Mouse (Mus musculus): ENCODE measurements around the gene Spata33. TPM values are rescaled to one million over a fixed set of nuclear protein-coding genes. Genes with fewer than 3 reads are reported as not detected.
A peak's percentile ranks its signal among the peaks of the same experiment; 100 is the strongest.
"Not testable (repeated sequence)": the region's sequence is repeated elsewhere in the genome, so short reads cannot be mapped to it uniquely, and the experiment has no call there.

Gene Spata33
- total RNA-seq (2021): 1 to 10 TPM; 7.7 to 9.8 TPM
- long read RNA-seq, full-length matches to known transcripts: 8 of 9 reads
- long read RNA-seq, partial matches to known transcripts: 0 of 9 reads
- long read RNA-seq, other reads (novel, unspliced or antisense): 1 of 9 reads

GRCm38 (mm10) chr8:123212321-123213117 lies at the start of gene Spata33, which contains the start of gene Chmp1a:
Spata33 (plus strand) TSS chr8:123212832.
Chmp1a (minus strand) TSS chr8:123212763.
- DNase-seq (ENCODE audit: low spot score in 2 of 2): peak; percentile 83 to 87

- DNase-seq (ENCODE audit: low spot score in 2 of 2): no peak
Measured at GRCm38 (mm10) chr8:123181391-123181790, 31.2 kb upstream of the Spata33 start.

GRCm38 (mm10) chr8:123185566-123186409 lies 26.8 kb upstream of the Spata33 start, which contains the start of gene Dpep1:
Dpep1 (plus strand) TSS chr8:123186242.
- DNase-seq (ENCODE audit: low spot score in 2 of 2): no peak

- no peak for DNase-seq (ENCODE audit: low spot score in 2 of 2)
Measured at GRCm38 (mm10) chr8:123188006-123188405, 24.6 kb upstream of the Spata33 start.

GRCm38 (mm10) chr8:123188841-123189240 lies 23.8 kb upstream of the Spata33 start:
- no peak for DNase-seq (ENCODE audit: low spot score in 2 of 2)

GRCm38 (mm10) chr8:123190678-123191077 lies 22.0 kb upstream of the Spata33 start:
- DNase-seq (ENCODE audit: low spot score in 2 of 2): peak; percentile 80 to 88

- DNase-seq (ENCODE audit: low spot score in 2 of 2): no peak
Measured at GRCm38 (mm10) chr8:123191908-123192307, 20.7 kb upstream of the Spata33 start.

- no peak for DNase-seq (ENCODE audit: low spot score in 2 of 2)
Measured at GRCm38 (mm10) chr8:123193771-123194170, 18.9 kb upstream of the Spata33 start.

DNA sequence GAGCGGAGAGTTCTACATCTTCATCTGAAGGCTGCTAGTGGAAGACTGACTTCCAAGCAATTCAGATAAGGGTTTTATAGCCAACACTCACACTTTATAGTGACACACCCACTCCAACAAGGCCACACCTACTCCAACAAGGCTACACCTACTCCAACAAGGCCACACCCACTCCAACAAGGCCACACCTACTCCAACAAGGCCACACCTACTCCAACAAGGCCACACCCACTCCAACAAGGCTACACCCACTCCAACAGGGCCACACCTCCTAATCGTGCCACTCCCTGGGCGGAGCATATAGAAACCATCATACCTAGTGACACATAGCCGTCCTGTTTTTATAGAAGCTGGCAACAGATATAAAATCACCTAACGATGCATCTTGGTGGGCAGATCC lies 15.6 kb upstream of the Spata33 start:
- DNase-seq (ENCODE audit: low spot score in 2 of 2): not testable (repeated sequence)

GRCm38 (mm10) chr8:123199864-123200263 lies 12.8 kb upstream of the Spata33 start:
- no peak for DNase-seq (ENCODE audit: low spot score in 2 of 2)

GRCm38 (mm10) chr8:123202288-123202687 lies 10.3 kb upstream of the Spata33 start:
- DNase-seq (ENCODE audit: low spot score in 2 of 2): peak; percentile 88 to 89

GRCm38 (mm10) chr8:123203571-123203970 lies 9.1 kb upstream of the Spata33 start:
- DNase-seq (ENCODE audit: low spot score in 2 of 2): no peak

GRCm38 (mm10) chr8:123211876-123212275 lies 756 bp upstream of the Spata33 start:
- no peak for DNase-seq (ENCODE audit: low spot score in 2 of 2)

- no peak for DNase-seq (ENCODE audit: low spot score in 2 of 2)
Measured at GRCm38 (mm10) chr8:123213118-123213772, 613 bp downstream of the Spata33 start.

- no peak for DNase-seq (ENCODE audit: low spot score in 2 of 2)
Measured at GRCm38 (mm10) chr8:123215430-123215829, 2.8 kb downstream of the Spata33 start.

GRCm38 (mm10) chr8:123220917-123221316 lies 8.3 kb downstream of the Spata33 start:
- DNase-seq (ENCODE audit: low spot score in 2 of 2): no peak

DNA sequence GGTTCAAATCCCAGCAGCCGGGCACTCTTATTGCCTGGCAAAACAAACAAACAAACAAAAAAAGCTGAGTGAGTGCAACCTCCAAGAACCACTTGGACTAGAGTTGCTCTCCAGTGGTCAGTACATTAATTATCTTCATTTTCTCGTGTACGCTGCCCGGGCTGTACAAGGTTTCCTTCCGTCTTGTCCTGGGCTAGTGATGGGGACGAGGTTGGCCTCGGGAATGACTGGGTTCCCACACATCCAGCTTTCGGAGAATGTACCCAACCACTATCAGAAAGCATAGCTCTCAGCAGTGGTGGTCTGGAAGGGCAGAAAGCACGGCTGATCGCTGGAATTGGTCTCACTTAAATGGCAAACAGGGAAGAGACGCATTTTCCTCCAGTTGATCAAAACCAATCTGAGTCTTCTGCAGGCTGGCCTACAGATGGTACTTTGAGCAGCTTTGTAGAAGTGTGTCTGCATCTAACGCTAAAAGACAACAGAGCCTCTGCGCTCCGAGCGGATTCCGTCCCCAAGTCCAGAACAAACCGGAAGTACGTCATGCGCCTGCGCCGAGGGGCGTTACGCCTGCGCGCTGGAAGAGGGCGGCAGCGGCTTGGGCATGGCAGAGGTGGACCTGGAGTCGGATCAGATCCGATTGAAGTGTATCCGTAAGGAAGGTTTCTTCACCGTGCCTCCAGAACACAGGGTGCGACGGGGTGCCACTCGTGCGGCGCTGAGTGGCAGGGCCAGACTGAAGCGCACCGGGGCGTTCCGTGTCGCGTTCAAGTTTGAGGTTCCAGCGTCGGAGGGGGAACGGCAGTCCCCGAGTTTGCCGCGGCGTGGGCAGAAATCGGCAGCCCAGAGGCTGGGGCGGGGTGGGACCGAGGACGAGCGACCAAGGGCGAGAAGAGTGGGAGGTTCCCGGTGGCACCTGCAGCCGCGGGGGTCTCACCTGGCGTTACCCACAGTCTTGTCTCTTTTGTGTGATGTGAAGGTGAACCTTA lies 11.9 kb downstream of the Spata33 start, which contains the start of gene Cdk10:
Gene Cdk10 (plus strand): TSS at position 565 of the 989 bp plus-strand sequence.
- peak; percentile 92 to 93 for DNase-seq (ENCODE audit: low spot score in 2 of 2)

DNA sequence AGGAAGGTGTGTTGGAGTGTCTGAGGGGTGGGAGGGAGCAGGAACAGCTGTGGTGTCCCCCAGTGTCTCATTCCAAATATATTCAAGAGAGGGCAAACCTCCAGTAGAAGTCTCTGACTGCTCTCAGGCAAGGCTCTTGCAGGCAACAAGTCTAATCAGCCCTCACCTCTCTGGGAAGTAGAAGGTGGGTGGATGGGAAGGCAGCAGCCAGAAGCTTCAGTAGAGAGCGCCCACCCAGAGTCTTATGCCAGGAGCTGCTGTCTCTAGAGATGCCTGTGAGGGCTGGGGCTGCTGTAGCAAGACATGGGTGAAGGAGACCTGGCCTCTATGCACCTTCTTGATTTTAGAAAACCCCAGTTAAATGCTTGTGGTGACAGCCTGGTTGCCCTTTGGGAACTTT lies 15.8 kb downstream of the Spata33 start:
- no peak for DNase-seq (ENCODE audit: low spot score in 2 of 2)

DNA sequence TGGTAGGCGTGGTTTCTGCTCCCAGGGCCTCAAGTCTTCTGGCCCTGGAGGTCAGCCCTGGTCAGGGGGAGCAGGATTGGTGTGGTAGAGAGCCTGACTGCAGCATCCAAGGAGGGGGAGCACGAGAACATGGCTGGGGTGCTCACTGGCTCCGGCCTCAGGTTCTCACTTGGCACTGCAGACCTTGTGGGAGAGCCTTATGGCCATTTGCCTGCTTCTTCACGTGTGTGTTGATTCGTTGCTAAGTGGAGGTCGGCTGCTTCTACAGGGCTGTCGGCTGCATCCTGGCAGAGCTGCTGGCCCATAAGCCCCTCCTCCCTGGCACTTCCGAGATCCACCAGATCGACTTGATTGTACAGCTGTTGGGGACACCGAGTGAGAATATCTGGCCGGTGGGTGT lies 17.7 kb downstream of the Spata33 start:
- not testable (repeated sequence) for DNase-seq (ENCODE audit: low spot score in 2 of 2)

DNA sequence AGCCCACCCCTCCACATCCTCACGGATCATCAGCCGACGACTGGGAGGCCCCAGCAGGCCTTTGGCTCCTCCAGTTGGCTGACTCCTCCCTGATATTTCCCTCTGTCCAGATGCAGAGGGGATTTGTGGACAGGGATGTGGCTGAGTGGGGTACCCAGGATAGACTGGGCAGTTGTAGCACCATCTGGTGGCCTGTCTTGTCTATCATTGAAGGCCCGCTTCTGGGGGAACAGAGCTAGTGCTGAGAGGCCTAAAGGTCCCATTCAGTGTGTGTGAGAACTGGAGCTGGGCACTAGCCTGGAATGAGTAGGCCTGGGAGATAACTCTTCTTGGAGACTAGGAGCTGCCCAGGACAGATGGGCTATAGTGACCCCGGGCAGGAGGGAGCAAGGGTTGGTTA lies 19.1 kb downstream of the Spata33 start:
- DNase-seq (ENCODE audit: low spot score in 2 of 2): peak in 1 of 2 experiments; percentile 40

Data from layer of hippocampus, postnatal 10 days (tissue).